Mouse (Mus musculus) heart, embryonic 12.5 days (tissue): ENCODE results near the gene Lrrc9. TPM values are rescaled to one million over a fixed set of nuclear protein-coding genes. Genes with fewer than 3 reads are reported as not detected.

Experiments
- ATAC-seq: fragments of 200-750 bp; cut with Nextera tagmentation; 2 replicates; pipeline ENCODE4 v1.8.0; 2017; ENCODE audit warnings: moderate TSS enrichment, moderate library complexity; ENCODE audit not compliant: insufficient number of reproducible peaks, low FRiP score
- H3K27ac ChIP-seq: fragments of 300-500 bp; sonication (generic); 2 replicates; pipeline ENCODE4 v1.5.1; 2016; ENCODE audit warnings: mild to moderate bottlenecking, moderate library complexity; ENCODE audit not compliant: poor library complexity, severe bottlenecking
- H3K27me3 ChIP-seq: fragments of 300-500 bp; sonication (generic); replicated peaks from 2 replicates; pipeline ENCODE4 v1.6.1; 2016; ENCODE audit warnings: mild to moderate bottlenecking, moderate library complexity
- H3K36me3 ChIP-seq: fragments of 300-500 bp; sonication (generic); 2 replicates; pipeline ENCODE4 v1.6.1; 2016; ENCODE audit warnings: mild to moderate bottlenecking, moderate library complexity
- H3K4me1 ChIP-seq: fragments of 300-500 bp; sonication (generic); replicated peaks from 2 replicates; pipeline ENCODE4 v1.6.1; 2016; ENCODE audit warnings: mild to moderate bottlenecking
- H3K4me2 ChIP-seq: fragments of 300-500 bp; sonication (generic); 2 replicates; pipeline ENCODE4 v1.6.1; 2016; ENCODE audit warnings: mild to moderate bottlenecking, moderate library complexity
- H3K4me3 ChIP-seq: fragments of 300-500 bp; sonication (generic); 2 replicates; pipeline ENCODE4 v1.5.1; 2016; ENCODE audit warnings: mild to moderate bottlenecking
- H3K9ac ChIP-seq: fragments of 300-500 bp; sonication (generic); 2 replicates; pipeline ENCODE4 v1.6.1; 2016; ENCODE audit warnings: mild to moderate bottlenecking, moderate library complexity
- H3K9me3 ChIP-seq: fragments of 300-500 bp; sonication (generic); replicated peaks from 2 replicates; pipeline ENCODE4 v1.6.1; 2016; ENCODE audit warnings: mild to moderate bottlenecking, moderate library complexity
- WGBS: fragments of 180-500 bp; shearing (Covaris S2); methylation state at CpG from one replicate; pipeline ENCODE4 v1.1.7; 2016; 5-methylcytosine and 5-hydroxymethylcytosine counted together
- polyA plus RNA-seq: library from polyadenylated mRNA; unstranded; fragments of >200 nt; fragmentation: Nextera tagmentation; extraction: Ambion mirVana; gene quantifications from 2 replicates; pipeline ENCODE4 v1.2.1, GENCODE M21; 2016

Lrrc9 gene
- polyA plus RNA-seq, result 1.6 and 1.8 TPM in 2 replicates

GRCm38 (mm10) chr12:72441839-72442576 lies at the start of gene Lrrc9:
Gene Lrrc9, plus strand, starts transcription at chr12:72441866.
- Histone ChIP-seq H3K36me3 (no peaks in the 10 kb centered on the region), H3K4me2 (peak within 1 kb of the TSS; percentile 93), H3K27me3 (no peaks in the 10 kb centered on the region), H3K9me3 (no peaks in the 10 kb centered on the region), H3K4me3 (peak within 1 kb of the TSS; percentile 58), H3K27ac (0 out of 2 replicates have a peak within 1 kb of the TSS, but pooled peaks have one; percentile 36), H3K4me1 (0 out of 2 replicates have a peak, but pooled peaks cover 2% of the 10 kb centered on the region), H3K9ac (peak within 1 kb of the TSS; percentile 81)
- WGBS, result under 1% methylated on average over 31 of the region's 31 CpGs
- peak; percentile 88 for ATAC-seq

GRCm38 (mm10) chr12:72393046-72393805 lies 48.4 kb upstream of the Lrrc9 start:
- 0 out of 2 replicates have a peak overlapping the region, but pooled peaks have one; percentile 2 for H3K4me2 ChIP-seq
- ATAC-seq, result no peak
- no peaks in the 10 kb centered on the region for H3K36me3 ChIP-seq
- H3K4me1 ChIP-seq, result no peaks in the 10 kb centered on the region
- no peaks in the 10 kb centered on the region for H3K9me3 ChIP-seq
- H3K27ac ChIP-seq, result no peak overlapping the region
- H3K9ac ChIP-seq, result no peak overlapping the region
- H3K4me3 ChIP-seq, result no peak overlapping the region
- 47% methylated on average over 13 of the region's 13 CpGs for WGBS
- no peaks in the 10 kb centered on the region for H3K27me3 ChIP-seq

- Histone ChIP-seq H3K4me3 (no peak overlapping the region), H3K4me2 (no peak overlapping the region), H3K4me1 (peaks cover 15% of the 10 kb centered on the region), H3K9ac (no peak overlapping the region), H3K36me3 (no peaks in the 10 kb centered on the region), H3K27ac (no peak overlapping the region), H3K9me3 (no peaks in the 10 kb centered on the region), H3K27me3 (peaks cover 22% of the 10 kb centered on the region)
- 56% methylated on average over 4 of the region's 5 CpGs for WGBS
- ATAC-seq, result no peak
Observed at GRCm38 (mm10) chr12:72405031-72405430, 36.6 kb upstream of the Lrrc9 start.

- Histone ChIP-seq H3K36me3 (no peaks in the 10 kb centered on the region), H3K27ac (no peak overlapping the region), H3K27me3 (peaks cover 22% of the 10 kb centered on the region), H3K4me1 (peaks cover 15% of the 10 kb centered on the region), H3K9ac (no peak overlapping the region), H3K4me2 (peak overlapping the region; percentile 99), H3K4me3 (peak overlapping the region; percentile 69), H3K9me3 (no peaks in the 10 kb centered on the region)
- no peak for ATAC-seq
- 10% methylated on average over 11 of the region's 11 CpGs for WGBS
Observed at GRCm38 (mm10) chr12:72407146-72407545, 34.5 kb upstream of the Lrrc9 start.

- no peaks in the 10 kb centered on the region for H3K36me3 ChIP-seq
- no peak for ATAC-seq
- no peaks in the 10 kb centered on the region for H3K9me3 ChIP-seq
- peaks cover 22% of the 10 kb centered on the region for H3K27me3 ChIP-seq
- H3K4me3 ChIP-seq, result peak overlapping the region; percentile 69
- under 1% methylated on average over 17 of the region's 17 CpGs for WGBS
- peaks cover 15% of the 10 kb centered on the region for H3K4me1 ChIP-seq
- H3K4me2 ChIP-seq, result peak overlapping the region; percentile 99
- peak overlapping the region; percentile 69 for H3K9ac ChIP-seq
- H3K27ac ChIP-seq, result no peak overlapping the region
Observed at GRCm38 (mm10) chr12:72407721-72408110, 34.0 kb upstream of the Lrrc9 start.

GRCm38 (mm10) chr12:72408111-72408891 lies 33.4 kb upstream of the Lrrc9 start:
- peak; percentile 71 for ATAC-seq
- Histone ChIP-seq H3K9me3 (no peaks in the 10 kb centered on the region), H3K4me1 (peaks cover 15% of the 10 kb centered on the region), H3K27ac (no peak overlapping the region), H3K4me2 (peak overlapping the region; percentile 99), H3K27me3 (peaks cover 22% of the 10 kb centered on the region), H3K4me3 (peak overlapping the region; percentile 69), H3K9ac (peak overlapping the region; percentile 69), H3K36me3 (no peaks in the 10 kb centered on the region)
- WGBS, result under 1% methylated on average over 62 of the region's 63 CpGs

GRCm38 (mm10) chr12:72408954-72409353 lies 32.7 kb upstream of the Lrrc9 start, which contains the start of gene Rtn1:
Gene Rtn1, minus strand, starts transcription at chr12:72409054.
- H3K36me3 ChIP-seq, result no peaks in the 10 kb centered on the region
- no peaks in the 10 kb centered on the region for H3K9me3 ChIP-seq
- H3K4me3 ChIP-seq, result peak within 1 kb of the TSS; percentile 69
- ATAC-seq, result no peak
- no peak within 1 kb of the TSS for H3K27ac ChIP-seq
- H3K9ac ChIP-seq, result peak within 1 kb of the TSS; percentile 69
- 27% methylated on average over 6 of the region's 6 CpGs for WGBS
- peaks cover 15% of the 10 kb centered on the region for H3K4me1 ChIP-seq
- peak within 1 kb of the TSS; percentile 99 for H3K4me2 ChIP-seq
- H3K27me3 ChIP-seq, result peaks cover 22% of the 10 kb centered on the region

GRCm38 (mm10) chr12:72417762-72418161 lies 23.9 kb upstream of the Lrrc9 start:
- WGBS, result 26% methylated on average over 3 of the region's 3 CpGs
- Histone ChIP-seq H3K4me3 (no peak overlapping the region), H3K27me3 (no peaks in the 10 kb centered on the region), H3K9ac (no peak overlapping the region), H3K36me3 (no peaks in the 10 kb centered on the region), H3K4me1 (no peaks in the 10 kb centered on the region), H3K9me3 (0 out of 2 replicates have a peak, but pooled peaks cover 5% of the 10 kb centered on the region), H3K4me2 (no peak overlapping the region), H3K27ac (no peak overlapping the region)
- ATAC-seq, result no peak

- WGBS, result 40% methylated on average over 4 of the region's 4 CpGs
- H3K9ac ChIP-seq, result no peak overlapping the region
- no peak for ATAC-seq
- no peak overlapping the region for H3K4me2 ChIP-seq
- no peaks in the 10 kb centered on the region for H3K36me3 ChIP-seq
- H3K4me1 ChIP-seq, result no peaks in the 10 kb centered on the region
- H3K9me3 ChIP-seq, result 0 out of 2 replicates have a peak, but pooled peaks cover 5% of the 10 kb centered on the region
- no peak overlapping the region for H3K27ac ChIP-seq
- H3K27me3 ChIP-seq, result no peaks in the 10 kb centered on the region
- no peak overlapping the region for H3K4me3 ChIP-seq
Observed at GRCm38 (mm10) chr12:72422681-72423080, 19.0 kb upstream of the Lrrc9 start.

- Histone ChIP-seq H3K4me3 (no peak overlapping the region; the same call in 1 of the 2 replicates), H3K4me2 (peak overlapping the region; percentile 46), H3K4me1 (peaks cover 4% of the 10 kb centered on the region; the same call in 1 of the 2 replicates), H3K27ac (no peak overlapping the region), H3K36me3 (no peaks in the 10 kb centered on the region), H3K9me3 (no peaks in the 10 kb centered on the region), H3K9ac (no peak overlapping the region), H3K27me3 (no peaks in the 10 kb centered on the region)
- no peak for ATAC-seq
- WGBS, result 20% methylated on average over 11 of the region's 11 CpGs
Observed at GRCm38 (mm10) chr12:72427722-72428126, 13.9 kb upstream of the Lrrc9 start.
